Mouse (Mus musculus) kidney, adult 2 months (tissue): Measurements from ENCODE around the gene Sorcs2.

Experiments used
- CTCF ChIP-seq: fragments of 200-500 bp; conservative IDR thresholded peaks from 2 replicates; pipeline ENCODE4 v1.5.1; 2011; ENCODE audit warnings: low read depth, mild to moderate bottlenecking, control low read depth, low read length, moderate library complexity, mixed read lengths; ENCODE audit not compliant: insufficient read depth, insufficient read length
- POLR2A ChIP-seq: fragments of 200-500 bp; IDR thresholded peaks from one replicate; pipeline ENCODE4 v1.6.1; 2011; ENCODE audit warnings: low read depth, low read length, control low read depth

DNA sequence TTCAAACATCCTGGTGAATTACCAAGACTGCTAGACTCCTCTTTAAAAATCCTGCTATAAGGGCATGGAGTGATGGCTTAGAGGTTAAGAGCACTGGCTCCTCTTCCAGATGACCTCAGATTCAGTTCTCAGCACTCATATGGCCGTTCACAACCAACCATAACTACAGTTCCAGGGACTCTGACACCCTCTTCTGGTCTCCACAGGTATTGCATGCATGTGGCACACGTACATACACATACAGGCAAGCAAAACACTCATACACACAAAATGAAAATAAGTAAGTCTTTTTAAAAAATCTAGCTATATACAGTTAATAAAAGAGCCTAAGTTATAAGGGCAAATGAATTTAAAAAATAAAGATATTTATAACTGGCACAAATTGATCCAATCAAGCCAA is 294.5 kb downstream of the Sorcs2 start:
- TF ChIP-seq CTCF (no peak), POLR2A (no peak)
